Mouse (Mus musculus) fat pad, adult 2 months (tissue): ENCODE results near the gene Esrrb.
A peak's percentile ranks its signal among the peaks of the same experiment; 100 is the strongest.

Source experiments
- DNase-seq: peaks from one replicate; pipeline ENCODE4 v3.0.0-alpha.2; 2011; ENCODE audit warnings: low read depth, low spot score; ENCODE audit errors: extremely low read depth

The Esrrb gene

DNA sequence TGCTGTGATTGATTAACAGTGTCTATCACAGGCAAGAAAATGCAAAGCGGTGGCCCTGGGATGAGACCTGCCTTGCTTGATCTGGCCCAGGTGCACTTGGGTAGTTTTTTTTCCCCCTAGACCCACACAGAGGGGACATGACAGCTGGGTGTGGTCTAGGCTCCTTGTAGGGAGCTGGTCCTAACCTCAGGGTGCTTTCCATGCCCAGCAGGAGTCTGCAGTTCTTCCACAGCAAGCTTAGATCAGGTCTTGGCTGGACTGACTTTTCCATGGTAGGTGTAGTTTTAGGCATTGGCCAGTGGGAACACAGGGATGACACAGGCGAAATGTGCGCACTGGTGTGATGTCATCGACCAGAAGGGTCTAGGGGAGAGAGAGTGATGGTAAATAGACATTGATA, 136.2 kb downstream of the Esrrb start:
- no peak for DNase-seq

- DNase-seq, result no peak
These were observed 137.8 kb downstream of the Esrrb start for GRCm38 (mm10) chr12:86498765-86499164.

DNA sequence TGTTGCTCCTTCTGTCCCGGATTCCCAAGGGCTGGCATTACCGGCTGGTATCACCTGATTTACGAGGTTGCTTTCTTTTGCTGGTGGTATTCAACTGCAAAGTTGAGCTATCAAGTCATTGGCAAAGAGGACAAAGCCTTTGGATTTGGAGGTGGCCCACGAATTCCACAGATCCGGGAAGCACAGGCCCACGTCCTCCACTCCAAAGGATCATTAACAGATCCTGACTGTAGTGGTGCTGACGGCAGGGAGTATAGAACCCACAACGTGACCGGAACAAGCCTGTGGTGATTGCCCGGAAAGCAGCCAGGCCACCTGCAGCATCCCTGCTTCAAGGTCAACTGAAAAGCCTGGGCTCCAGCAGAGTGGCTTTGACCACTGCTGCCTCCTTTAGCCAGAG, 140.8 kb downstream of the Esrrb start:
- no peak for DNase-seq

GRCm38 (mm10) chr12:86503921-86504320, 143.0 kb downstream of the Esrrb start:
- no peak for DNase-seq

DNA sequence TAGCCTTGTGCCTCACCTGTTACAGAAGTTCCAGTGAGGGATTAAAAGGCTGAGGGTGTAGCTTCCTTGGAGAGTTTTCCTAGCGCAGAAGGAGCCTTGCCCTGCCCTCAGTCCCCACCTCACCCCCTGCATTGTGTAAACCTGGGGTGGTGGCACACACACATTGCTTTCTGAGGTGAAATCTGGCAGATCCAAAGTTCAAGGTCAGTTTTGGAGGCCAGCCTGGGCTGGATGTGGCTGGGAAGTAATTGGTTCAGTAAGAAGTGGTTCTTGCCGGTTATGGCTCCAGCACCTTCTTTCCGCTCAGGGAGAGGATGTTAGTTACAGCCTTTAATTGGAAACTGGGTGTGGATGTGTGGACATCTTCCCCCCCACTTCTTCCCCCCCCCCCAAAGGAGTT, 143.4 kb downstream of the Esrrb start:
- DNase-seq, result no peak

DNA sequence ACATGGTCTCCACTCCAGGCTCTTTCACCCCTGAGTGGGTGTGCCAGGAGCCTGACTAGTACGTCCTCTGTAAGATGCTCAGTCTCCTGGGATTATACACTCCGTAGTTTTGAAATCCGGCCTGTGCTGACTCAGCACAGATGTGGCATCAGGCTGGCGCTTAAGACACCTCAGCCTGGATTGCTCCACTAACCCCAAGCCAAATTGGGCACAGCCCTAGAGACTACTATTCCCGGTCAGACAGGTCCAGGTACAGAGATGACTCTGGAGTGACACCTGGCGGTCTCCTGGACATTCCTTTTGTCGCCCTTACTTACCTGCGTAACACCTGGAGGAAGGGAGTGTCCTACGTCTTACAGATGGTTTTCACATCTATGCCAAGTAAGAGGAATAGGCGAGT, 146.8 kb downstream of the Esrrb start:
- DNase-seq, result peak; percentile 68

- no peak for DNase-seq
These were observed 147.5 kb downstream of the Esrrb start for GRCm38 (mm10) chr12:86508313-86508988.

DNA sequence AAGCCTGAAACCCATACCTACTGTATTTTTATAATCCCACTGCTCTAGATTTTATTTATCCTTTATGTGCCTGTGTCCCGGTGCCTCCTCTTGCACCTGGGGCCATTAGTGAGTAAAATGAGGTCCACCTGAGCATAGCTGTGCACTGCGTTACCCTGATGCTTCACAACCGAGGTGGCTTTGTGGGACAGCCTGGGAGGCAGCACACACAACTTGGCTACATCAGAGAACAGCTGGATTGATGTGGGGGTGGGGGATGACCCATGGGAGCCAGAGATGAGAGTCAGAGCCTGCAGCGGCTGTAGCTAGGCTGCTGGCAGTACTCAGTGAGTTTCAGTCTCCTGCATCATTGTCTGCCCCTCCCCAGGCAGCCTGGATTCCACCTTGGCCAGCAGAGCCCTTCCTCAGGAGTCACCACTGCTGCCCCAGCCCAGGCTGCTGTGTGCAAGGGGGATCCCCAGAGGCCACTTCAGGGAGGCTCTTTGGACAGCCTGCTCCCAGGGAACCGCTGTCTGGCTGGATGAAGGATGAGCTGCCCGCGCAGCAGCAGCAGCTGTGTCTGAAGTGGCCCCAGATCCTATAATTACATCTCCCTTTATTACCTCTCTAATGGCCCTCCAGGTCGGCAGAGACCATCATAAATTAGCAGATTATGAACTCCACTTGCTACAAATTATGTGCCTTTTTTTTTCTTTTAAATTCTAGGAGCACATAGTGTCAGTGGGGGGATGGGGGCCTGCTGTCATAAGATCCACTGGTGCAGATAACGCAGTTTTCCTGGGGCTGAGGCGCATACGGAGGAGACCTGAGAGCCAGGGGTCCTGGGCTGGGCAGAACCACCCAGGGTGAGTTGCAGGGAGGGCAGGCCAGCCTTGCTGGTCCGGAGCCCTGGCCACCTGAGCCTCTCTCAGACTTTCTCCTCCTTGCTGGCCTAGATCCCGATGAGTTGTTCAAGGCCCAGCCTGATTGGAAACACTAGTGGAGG, 148.7 kb downstream of the Esrrb start:
- no peak for DNase-seq

GRCm38 (mm10) chr12:86512335-86512734, 151.4 kb downstream of the Esrrb start:
- peak; percentile 85 for DNase-seq

DNA sequence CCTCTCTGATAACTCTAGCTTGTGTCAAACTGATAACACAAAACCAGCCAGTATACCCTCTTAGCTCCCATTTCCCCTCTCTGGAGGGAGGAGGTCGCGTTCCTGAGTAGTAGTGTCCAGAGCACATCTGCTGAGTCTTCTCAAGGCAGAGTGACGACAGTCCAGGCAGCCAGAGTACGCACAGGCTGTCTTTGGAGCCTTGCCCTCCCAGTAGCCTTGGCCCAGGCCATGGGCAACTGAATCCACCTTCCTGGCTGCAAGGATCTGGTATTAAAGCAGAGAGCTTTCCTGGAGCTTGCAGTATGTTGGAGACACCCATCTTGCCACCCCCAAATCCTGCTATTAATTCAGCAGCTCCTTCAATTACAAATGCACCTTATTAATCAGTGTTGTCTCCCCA, 152.7 kb downstream of the Esrrb start:
- DNase-seq, result no peak

DNA sequence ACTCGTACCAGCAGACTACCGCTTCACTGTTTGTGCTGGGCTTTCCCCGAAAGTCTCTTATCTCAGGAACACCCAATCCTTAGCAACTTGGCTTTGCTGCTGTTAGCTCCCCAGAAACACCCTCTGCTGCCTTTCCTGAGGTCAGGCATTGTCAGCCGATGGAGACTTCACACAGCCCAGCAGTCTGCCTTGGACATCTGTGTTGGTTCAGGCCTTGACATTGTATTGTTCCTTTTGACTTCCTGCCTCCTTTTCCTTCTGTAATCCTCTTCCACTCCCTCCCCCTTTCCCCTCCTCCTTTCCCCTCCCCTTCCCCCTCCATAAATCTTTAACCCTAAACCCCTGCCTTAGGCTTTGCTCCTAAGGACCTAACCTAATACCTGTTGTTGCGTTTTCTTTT, 155.7 kb downstream of the Esrrb start:
- no peak for DNase-seq

- DNase-seq, result no peak
These were observed 156.8 kb downstream of the Esrrb start for GRCm38 (mm10) chr12:86517721-86518120.

DNA sequence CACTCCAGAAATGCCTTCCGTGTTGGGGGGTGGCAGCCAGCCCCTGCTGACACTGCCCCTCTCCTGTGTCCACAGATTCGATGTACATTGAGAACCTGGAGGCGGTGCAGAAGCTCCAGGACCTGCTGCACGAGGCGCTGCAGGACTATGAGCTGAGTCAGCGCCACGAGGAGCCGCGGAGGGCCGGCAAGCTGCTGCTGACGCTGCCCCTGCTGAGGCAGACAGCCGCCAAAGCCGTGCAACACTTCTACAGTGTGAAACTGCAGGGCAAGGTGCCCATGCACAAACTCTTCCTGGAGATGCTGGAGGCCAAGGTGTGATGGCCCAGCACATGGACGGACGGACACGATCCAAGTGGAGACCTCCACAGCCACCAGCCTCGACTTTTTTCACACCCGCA, 157.8 kb downstream of the Esrrb start:
- no peak for DNase-seq

DNA sequence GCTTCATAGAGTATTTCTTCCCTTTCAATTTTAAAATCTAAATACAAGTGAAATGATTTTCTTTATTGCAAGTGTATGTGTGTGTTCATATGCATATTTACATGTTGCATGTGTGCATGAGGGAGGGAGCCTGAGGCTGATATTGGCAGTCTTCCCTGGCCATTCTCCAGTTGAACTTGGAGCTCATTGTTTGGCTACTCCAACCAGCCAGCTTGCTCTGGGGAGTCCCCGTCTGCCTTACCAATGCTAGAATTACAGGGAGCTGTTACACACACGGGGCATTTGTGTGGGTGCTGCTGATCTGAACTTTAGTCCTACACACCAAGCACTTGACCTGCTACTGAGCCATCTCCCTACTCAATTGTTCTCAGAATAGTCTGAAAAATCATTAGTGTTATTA, 173.4 kb downstream of the Esrrb start:
- peak; percentile 72 for DNase-seq

DNA sequence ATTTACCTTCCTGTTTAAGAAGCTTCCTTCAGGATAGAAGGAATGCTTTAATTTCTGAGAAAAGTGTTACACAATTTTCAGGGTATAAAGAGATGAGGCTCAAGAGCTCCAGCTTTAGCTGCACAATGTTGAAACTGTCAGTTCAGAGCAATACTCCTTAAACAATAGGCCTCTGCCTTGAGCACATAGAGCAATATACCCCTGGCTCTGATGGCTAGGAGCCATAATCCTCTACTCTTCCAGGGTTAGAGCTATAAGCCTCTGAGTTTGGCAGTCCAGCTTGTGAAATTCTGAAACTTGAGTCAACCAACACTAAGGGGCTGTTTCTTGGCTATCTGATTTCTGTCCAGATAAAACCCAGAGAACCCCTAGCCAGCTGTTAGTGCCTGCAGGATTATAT, 176.9 kb downstream of the Esrrb start:
- peak; percentile 92 for DNase-seq

- peak; percentile 56 for DNase-seq
These were observed 177.8 kb downstream of the Esrrb start for GRCm38 (mm10) chr12:86538711-86539110.

- DNase-seq, result peak; percentile 87
These were observed 178.6 kb downstream of the Esrrb start for GRCm38 (mm10) chr12:86539511-86539910.

- no peak for DNase-seq
These were observed 186.9 kb downstream of the Esrrb start for GRCm38 (mm10) chr12:86547808-86548207.

GRCm38 (mm10) chr12:86553037-86553436, 192.1 kb downstream of the Esrrb start:
- DNase-seq, result no peak

DNA sequence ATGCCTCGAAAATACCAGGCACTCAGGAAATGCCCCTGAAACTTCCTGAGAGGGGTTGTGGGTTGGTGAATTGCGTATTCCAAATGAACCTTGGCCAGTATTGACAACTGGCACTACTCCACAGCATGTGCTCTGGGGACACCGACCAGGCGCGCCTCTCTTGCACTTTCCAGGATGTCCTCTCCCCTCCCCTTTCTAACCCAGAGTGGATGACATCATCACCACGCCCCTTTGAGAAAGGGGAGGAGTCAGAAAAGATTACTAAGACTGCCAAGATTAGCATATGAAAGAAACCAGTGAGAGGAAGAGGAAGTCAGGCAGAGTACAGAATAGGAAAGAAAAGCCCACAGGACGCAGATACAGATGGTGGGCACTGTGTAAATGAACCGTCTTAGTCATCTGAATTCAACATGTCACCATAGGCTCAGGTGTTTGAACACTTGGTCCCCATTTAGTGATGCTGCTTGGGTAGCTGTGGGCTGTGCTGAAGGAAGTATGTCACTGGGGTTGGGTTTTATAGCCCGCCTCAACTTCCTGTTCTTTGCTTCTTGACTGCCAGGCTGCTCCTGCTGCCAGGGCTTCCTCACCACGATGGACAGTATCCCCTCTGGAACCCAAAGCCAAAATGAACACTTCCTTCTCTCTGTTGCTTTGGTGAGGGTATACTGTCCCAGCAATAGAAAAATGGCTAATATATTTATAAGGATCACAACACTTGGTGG, 196.0 kb downstream of the Esrrb start:
- no peak for DNase-seq

- DNase-seq, result no peak
These were observed 198.0 kb downstream of the Esrrb start for GRCm38 (mm10) chr12:86558889-86559288.

GRCm38 (mm10) chr12:86562705-86563104, 201.8 kb downstream of the Esrrb start:
- DNase-seq, result no peak
